Mouse (Mus musculus) ovary, postnatal 14 days (tissue): ENCODE results near the gene Vsig8.

ENCODE experiments used
- DNase-seq: peaks from one replicate; pipeline ENCODE4 v3.0.0; 2022; ENCODE audit warnings: low spot score

Vsig8 gene

DNA sequence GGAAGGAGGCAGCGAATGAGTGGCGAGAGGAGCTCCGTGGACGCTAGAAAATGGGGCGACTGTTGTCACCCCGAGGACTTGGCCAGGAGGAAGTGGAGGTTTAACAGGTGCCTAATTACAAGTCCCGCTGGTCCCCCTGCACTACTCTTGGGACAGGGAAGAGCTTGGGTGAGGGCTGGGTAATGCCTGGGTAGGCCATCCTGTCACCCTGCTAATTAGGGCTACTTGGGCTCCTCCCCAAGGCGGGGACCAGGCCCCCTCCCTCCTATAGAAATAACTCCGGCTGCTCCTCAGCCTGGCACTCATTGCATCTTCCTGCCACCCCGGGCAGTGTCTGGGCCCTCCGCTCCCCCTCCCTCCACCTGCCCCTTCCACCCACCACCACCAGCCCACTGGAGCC lies at the start of gene Vsig8:
Vsig8 (plus strand) TSS at position 301 of the 400 bp plus-strand sequence.
- no peak for DNase-seq

DNA sequence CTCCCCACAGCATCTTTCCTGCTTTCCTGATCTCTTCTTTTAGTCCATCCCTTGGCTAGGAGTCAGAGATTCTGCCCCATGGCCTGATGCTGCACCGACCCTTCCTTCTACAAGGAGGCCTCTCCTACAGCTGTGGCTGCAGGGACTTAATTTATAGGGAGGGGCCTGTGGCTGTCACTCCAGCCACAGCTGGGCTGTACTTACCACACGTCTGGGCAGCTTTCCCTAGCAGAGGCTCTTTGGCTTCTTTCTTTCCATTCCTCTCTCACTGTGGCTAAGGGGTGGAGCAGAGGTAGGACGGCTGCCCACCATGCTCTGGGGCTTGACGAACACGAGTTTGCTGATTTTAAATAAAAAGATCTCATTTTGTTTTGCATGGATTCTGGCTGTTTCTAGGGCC lies 48.7 kb upstream of the Vsig8 start:
- no peak for DNase-seq

DNA sequence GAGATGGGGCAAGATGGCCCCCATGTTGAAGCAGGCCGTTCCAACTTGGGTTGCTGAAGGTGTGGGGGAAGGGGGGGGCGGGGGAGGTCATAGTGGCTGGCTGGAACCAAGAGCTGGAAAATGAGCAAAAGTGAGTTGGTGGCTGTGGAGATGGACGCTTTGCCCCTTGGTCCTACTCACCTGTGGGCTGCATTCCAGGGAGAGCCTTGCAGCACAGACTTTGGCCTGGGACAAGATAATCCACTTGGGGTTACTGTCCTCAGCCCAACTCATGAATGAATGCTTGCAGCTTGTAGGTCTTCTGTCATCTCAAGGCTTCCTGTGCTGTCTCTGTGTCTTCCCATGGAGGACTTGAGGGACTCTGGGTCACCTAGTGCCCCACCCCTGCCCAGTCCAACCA lies 48.0 kb upstream of the Vsig8 start:
- no peak for DNase-seq

DNA sequence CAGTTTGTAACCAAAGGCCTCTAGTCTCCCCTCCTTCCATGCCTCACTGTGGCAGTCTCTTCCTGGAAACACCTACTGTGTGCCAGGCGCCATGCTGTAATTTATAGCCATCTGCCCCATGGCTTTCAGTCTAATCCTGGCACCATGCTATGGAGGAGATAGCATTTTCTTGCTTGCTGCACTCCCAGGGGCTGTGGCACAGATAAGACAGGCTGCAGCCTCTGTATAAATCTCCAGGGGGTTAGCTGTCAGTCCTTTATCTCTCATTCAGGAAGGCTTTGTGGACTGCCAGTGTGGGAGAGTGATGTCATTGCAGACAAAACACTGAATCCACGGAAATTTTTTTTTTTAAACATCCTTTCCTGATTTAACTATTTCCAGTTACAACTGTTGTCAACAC lies 47.6 kb upstream of the Vsig8 start:
- no peak for DNase-seq

DNA sequence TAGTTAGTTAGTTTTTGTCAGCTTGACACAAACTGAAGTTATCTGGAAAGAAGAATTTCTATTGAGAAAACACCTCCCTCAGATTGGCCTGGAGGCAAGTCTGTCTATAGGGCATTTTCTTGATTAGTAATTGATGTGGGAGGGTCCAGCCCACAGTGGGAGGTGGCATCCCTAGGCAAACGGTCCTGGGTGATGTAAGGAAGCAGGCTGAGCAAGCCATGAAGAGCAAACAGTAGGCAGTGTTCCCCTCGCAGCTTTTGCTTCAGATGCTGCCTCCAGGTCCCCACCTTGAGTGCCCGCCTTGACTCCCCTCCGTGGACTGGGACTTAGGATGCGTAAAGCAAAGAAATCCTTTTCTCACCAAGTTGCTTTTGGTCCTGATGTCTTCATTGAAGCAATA lies 46.5 kb upstream of the Vsig8 start:
- DNase-seq: no peak

DNA sequence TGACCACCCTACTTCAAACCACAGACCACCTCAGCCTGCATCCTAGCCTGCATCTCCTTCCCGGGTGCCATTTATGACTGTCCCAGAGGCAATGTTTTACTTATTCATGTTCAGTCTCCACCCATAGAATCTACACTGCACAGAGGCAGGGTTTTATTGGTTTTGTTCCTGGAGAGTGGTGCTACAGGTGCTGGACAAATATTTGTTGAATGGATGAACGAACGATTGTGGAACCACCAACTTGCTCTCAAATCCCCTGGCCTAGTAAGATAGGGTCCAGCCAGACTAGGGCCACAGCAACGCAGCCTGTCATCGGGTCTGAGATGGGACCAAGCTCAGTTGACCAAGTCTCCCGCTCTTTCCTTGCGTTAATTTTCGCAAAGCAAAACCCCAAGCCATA lies 45.8 kb upstream of the Vsig8 start:
- no peak for DNase-seq

DNA sequence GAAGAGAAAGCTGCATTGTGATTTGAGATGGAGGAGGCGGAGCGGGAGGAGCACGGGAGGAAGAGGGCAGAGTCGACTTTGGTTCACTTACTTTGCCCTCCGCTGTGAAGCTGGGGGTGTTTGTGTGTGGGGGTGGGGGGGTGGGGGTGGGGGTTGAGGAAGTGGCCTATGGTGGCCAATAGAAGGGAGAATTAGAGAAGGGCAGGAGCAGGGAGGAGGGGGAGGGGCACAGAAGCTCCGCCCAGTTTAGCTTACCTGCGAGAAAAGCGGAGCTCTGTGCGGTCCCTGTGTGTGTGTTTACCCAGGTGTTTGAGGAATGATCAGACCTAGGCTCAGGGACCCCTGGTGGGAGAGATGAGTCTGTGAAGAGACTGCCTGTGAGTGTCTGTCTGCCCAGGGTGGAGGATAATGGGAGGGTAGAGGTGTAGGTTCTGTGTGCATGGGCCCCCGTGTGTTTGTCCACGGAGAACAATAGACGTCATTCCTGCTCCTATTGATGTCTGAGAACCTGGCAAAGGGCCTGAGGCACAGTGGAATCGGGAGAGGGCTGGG lies 45.2 kb upstream of the Vsig8 start:
- no peak for DNase-seq

DNA sequence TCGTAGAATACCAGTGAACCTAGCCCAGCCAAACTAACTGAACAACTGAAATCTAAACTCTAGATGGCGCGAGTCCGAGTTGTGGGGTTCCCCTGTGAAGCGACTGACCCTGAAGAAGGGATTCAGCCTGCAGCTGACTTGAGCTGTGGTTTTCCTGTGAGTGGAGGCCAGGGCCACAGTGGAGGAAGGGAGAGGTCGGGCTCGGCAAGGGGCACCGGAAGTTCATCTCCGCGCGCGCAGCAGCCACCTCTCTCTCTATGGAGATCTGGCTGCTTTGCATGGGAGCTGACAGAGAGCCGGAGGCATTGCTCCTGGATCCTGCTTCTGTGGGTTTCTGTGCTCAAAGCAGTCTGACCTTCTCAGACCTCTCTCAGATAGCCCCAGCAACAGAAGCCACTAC lies 42.8 kb upstream of the Vsig8 start:
- DNase-seq: no peak

DNA sequence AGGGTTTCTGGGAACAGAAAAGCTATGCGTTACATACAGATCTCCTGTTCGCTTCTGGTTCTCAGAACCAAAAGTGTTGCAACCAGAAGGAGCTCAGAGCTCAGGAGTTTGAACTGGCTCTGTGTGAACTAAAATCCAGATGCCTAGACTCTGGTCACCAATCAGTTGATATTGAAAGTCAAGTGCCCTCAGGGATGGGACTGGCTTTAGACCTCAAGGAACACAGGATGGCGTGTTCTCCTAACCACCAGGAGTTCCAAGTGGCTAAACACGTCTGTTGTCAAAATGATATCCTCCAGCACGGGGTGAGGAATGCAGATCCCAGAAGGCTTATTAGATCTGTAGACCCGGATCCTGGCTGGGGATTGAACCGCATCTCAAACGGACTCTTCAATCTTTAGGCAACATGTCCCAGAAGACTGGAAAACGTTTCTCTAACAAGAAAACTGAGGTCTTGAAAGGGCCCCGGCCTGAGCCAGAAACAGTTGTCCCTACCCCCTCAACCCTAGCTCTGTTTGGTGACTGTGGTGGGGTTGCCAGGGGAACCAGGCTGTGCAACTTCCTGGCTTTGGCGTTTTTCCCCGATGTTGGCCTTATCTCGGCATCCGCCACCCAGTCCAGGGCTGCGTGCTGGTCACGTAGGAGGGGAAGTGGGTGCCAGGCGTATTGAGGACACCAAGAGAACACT lies 42.1 kb upstream of the Vsig8 start:
- no peak for DNase-seq

DNA sequence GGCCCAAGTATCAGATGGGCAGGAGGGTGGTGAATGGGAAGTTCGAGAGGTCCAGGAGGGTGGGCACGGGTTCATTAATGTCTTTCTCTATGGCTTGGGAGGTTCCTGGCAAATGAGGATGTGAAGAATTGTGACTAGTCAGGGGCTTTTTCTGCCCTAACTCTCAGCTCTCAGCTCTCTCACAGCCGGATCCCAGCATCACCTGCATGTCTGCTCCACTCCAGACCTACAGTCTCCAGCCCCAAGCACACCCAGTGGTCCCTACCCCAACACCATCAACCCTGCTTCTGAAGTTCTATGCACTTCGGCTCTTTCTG lies 41.6 kb upstream of the Vsig8 start:
- DNase-seq: no peak

DNA sequence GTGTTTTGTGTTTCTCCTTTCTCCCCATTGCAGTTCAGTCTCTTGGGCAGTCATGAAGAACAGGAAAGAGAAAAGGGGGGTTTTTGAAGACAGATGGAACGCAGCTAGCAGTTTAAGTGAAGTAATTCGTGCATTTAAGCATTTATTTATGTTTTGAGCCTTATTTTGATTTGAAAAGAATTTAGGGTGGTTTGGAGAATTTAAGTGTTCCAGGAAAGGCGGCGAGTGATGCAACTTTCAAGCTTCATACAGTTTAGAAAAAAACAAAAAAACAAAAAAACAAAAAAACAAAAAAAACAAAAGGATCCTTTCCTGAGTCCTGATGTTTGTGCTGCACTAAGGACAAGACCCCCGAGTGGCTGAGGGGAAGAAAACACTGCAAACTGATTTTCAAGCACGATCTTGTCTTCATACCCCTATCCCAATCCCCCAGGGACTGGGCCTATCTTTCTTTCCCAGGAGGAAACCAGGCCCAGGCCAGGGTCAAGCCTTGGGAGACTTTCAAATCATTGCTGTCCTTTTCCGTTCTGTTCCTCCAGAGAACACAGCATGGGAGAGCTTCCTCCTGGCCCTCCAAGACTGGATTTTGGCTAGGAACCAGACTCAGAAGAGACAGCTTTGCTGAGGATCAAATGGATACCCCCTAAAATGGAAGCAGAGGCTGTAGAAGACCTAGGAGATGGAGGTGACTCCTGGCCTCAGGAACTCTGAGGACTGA lies 41.0 kb upstream of the Vsig8 start:
- no peak for DNase-seq

DNA sequence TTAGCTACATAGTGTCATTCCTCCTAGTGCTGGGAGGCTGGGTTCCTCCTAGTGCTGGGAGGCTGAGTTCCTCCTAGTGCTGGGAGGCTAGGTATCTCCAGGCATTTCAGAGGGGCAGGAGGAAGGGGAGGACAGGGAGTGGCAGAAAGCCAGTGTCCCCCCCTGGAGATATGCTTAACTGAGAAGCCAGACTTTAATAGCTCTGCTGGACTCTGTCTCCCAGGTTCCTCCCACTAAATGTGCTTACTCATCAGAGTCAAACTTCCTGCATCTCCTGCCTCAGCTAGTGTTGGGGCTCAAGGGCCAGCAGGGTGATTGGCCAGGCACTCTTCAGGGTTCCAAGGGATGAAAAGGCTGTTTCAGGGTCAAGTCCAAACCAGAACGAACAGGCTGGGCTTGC lies 40.3 kb upstream of the Vsig8 start:
- no peak for DNase-seq

DNA sequence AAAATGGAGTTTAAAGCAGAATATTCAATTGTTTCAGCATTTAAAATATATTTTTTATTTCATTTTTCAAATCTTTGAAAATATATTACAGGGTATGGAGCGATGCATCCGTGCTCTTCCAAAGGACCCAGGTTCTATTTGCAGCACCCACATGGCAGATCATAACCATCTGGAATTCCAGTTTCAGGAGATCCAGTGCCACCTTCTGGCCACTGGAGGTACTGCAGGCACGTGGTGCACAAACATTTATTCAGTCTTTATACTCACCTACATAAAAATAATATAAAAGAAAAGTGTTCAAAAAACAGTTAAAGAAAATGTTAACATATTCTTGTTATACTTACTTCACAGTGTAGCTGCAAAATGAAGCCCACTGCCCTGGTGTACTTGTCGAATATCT lies 37.7 kb upstream of the Vsig8 start:
- no peak for DNase-seq

DNA sequence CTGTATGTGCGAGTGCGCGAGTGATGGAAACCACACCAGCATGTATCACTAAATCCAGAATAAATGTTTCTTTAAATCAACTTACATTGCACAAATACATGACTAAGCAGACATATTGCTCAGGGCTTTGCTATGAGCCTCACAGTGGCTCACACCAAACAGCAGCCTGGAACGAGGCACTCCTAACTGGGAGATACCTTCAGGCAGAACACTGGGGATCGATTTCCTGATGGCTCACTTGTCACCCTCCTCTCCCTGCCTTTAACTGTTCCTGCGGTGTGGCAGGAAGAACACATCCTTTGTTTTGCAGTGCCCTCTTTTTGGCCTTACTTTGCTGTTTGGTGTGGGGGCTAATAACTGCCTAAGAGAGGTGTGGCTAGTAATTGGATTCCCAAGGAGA lies 36.1 kb upstream of the Vsig8 start:
- DNase-seq: no peak

DNA sequence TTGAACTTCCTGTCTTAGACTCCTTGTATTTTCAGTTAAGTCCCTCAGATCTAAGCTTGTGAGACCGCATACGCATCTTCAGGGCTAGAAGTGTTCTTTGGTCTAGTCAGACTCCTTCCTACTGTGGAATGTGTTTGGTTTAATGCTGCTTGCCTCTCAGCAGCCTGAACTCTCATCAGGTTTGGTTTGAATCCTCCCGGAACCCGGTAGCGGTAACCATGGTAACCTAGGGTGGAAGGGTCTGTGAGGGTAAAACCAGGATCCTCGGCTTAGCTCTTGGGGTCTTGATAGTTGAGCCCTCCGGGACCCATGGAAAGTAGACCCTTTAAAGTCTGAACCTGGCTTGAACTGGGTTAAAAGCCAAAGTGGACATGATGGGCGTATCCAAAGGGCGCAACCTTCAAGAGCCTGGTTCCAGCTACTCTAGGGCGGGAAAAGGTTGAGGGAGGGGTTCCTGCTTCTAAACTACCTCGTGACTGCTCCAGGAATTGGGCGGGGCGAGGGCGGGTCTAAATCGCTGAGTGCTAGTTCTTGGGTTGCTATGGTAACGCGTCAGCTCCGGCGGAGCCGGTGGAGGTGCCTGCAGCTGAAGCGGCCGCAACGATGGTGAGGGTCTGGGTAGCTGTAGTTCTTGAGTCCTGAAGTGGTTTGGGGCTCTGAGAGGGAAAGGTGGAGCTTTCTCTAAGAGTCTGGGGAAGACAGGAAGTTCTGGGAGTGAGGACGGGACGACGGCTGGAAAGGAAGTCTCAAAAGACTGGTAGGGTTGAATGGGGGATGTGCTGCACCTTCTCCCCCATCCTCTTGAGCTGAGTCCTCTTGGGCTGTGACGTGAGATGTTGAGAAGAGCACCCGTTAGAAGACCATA lies 34.9 kb upstream of the Vsig8 start, which contains the start of gene Cfap45:
Cfap45 (plus strand) TSS at position 226 of the 865 bp plus-strand sequence.
- DNase-seq: no peak

DNA sequence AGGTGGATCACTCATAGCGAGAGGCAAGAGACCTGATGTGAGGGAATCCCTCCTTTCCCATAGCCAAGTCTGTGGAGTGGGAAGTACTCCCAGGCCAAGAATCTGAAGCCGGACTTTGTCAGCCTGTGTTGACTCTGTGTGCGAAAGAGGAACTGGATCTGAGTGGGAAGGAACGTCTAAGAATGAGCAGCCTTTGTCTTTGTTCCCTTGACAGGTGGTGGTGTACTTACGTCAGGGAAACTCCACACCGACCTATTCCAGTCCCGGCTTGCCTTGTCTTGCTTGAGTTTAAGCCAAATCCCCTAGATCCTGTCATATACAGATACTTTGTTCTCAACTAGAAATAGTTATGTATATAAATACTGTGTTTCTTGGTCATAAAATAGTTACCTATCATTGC lies 33.2 kb upstream of the Vsig8 start:
- no peak for DNase-seq

DNA sequence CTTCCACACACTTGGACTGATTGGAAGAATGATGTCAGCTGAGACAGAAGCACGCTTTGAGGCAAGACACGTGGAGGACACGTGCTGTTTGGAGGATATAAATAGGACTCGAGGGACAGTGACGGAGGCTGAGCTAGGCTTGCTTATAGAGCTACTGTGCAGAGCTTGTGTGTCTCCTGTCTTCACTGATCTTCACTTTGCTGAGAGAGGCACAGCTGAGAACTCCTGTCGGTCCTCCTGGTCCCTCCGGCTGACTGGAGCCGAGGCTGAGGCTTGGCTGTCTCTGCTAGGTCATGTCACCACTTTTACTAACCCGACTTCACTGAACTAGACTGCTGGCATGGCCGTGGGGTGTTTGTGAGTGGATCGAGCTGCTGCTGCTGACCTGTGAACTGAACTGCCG lies 32.0 kb upstream of the Vsig8 start:
- DNase-seq: no peak

DNA sequence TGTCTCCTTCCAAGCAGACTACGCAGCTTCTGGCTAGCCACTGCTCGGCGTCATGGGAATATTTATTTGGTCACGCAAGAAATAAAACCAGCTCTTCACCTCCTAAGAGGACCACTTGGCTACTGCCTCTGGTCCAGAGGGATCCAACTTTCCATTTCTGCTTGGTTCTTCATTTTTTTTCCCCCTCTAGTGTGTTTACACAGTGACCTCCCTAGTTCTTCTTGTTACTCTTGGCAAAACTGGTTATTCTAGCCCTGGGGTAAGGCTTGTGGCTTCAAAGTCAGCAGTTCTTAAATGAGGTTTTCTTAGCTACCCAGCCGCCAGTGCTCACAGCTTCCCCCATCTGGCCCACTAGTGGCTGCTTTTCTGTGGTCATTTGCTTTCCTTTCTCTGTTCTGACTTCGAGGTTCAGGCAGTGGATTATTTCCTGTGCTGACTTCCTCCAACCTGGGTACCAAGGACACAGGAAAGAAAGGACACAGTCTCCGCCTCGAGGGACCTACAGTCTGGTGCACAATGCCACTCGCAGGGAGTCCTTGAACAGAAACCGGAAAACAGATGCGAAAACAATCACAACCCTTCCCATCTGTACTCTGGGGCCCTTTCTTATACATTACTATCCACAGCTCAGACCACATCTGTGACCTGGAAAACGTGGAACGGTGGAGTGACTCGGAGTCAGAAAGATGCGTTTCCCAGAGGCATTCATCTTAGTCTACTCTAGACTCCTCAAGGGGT lies 30.5 kb upstream of the Vsig8 start:
- no peak for DNase-seq

DNA sequence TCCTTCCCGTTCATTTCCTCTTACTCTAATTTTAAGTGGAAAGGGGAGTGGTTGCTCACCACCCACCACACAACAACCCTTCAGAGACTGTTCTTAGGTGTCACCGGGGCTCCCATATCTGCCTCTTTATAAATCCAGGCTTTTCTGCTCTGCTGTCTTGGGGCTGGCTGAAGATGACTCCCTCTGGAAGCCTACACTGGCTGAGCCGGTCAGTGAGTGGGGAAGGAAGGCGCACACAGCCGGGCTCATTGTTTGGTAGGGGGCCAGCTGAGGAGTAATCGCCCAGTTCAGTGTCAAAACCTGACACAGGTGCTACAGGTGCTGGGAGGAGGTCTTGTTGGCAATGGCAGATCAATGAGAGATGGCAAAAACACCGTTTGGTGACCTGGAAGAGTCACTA lies 29.8 kb upstream of the Vsig8 start:
- no peak for DNase-seq

DNA sequence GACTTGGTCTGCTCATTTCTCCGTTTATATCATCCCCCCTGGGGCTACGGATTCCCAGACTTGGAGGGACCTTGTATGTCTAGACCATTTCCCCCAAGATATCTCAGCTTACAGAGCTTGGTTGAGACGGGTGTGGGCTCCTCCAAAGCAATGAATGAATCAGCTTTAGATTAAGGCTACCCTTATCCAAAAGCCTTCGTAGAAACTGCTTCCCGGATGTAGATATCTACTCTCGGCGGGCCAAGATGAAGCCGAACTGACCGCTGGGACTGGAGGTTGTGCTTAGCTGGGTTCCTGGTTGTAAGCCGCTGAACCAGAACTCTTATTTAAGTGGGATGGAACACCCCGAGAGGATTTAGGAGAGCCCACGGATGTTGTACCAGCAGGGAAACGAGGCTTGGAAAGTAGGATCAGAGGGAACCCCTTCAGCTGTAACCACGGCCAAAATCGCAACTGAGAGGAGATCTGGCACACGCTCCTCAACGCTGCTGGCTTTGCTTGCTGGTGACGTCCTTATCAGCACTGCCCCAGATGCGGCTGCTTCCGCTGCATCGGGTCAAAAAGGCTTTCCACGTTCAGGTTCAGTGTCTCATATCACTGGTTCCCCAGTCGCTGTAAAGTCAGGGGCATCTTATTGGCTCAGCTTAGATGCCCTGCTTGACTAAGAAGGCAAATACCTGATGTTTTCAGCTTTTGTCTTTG lies 29.2 kb upstream of the Vsig8 start:
- DNase-seq: no peak

DNA sequence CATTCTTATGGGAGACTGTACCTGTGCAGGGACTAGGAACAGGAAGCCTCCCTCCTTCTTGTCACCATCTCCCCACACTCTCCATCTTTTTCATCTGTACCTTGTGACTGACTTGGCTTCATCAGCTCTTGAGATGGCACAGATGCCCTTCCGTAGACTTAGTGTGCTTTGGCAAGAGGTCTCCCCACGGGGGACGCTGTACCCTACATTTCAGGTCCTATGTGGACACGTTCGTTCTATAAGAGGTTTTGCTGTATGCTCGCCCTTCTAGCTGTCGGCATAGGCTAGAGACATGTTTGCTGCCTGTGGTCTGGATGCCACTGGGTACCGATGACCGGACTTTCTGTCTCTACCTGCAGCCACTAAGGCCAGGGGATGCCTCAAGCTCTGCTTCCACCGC lies 28.3 kb upstream of the Vsig8 start:
- DNase-seq: no peak

DNA sequence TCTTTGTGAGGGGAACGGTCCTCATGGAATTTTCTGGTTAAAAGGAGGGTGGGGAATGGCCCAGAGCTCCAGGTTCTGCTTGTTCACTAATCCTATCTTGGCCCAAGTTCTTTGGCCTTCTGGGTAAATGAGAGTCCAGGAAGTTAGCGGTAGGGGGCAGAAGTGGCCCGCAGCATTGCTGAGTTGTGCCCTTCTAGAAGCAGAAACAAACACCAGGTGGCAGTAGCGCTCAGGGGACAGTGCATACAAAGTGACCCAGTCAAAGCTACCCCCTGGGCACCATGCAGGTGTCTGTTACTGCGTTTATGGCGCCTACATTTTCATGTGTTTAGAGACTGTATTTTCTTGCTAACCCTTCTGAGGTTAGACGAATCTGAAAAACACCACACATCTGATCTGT lies 27.0 kb upstream of the Vsig8 start:
- DNase-seq: peak; percentile 89
